Mouse (Mus musculus) neural tube, embryonic 12.5 days (tissue): Measurements from ENCODE around the gene Spag6. TPM values are rescaled to one million over a fixed set of nuclear protein-coding genes. Genes with fewer than 3 reads are reported as not detected.
A peak's percentile ranks its signal among the peaks of the same experiment; 100 is the strongest.

Experiments
- ATAC-seq: fragments of 200-750 bp; cut with Nextera tagmentation; 2 replicates; pipeline ENCODE4 v1.8.0; 2017; ENCODE audit warnings: low read depth, mild to moderate bottlenecking, moderate TSS enrichment, moderate library complexity; ENCODE audit not compliant: low FRiP score
- H3K27ac ChIP-seq: fragments of 300-500 bp; sonication (generic); 2 replicates; pipeline ENCODE4 v1.5.1; 2016
- H3K27me3 ChIP-seq: fragments of 300-500 bp; sonication (generic); replicated peaks from 2 replicates; pipeline ENCODE4 v1.6.1; 2016; ENCODE audit warnings: mild to moderate bottlenecking
- H3K36me3 ChIP-seq: fragments of 300-500 bp; sonication (generic); 2 replicates; pipeline ENCODE4 v1.6.1; 2016; ENCODE audit warnings: mild to moderate bottlenecking
- H3K4me1 ChIP-seq: fragments of 300-500 bp; sonication (generic); 2 replicates; pipeline ENCODE4 v1.6.1; 2016
- H3K4me2 ChIP-seq: fragments of 300-500 bp; sonication (generic); replicated peaks from 2 replicates; pipeline ENCODE4 v1.6.1; 2016; ENCODE audit warnings: mild to moderate bottlenecking
- H3K4me3 ChIP-seq: fragments of 300-500 bp; sonication (generic); 2 replicates; pipeline ENCODE4 v1.5.1; 2016
- H3K9ac ChIP-seq: fragments of 300-500 bp; sonication (generic); 2 replicates; pipeline ENCODE4 v1.6.1; 2016; ENCODE audit warnings: mild to moderate bottlenecking
- H3K9me3 ChIP-seq: fragments of 300-500 bp; sonication (generic); 2 replicates; pipeline ENCODE4 v1.6.1; 2016; ENCODE audit warnings: mild to moderate bottlenecking
- WGBS: fragments of 180-500 bp; shearing (Covaris S2); methylation state at CpG from one replicate; pipeline ENCODE4 v1.1.7; 2016; 5-methylcytosine and 5-hydroxymethylcytosine counted together
- polyA plus RNA-seq: library from polyadenylated mRNA; unstranded; fragments of >200 nt; fragmentation: Nextera tagmentation; extraction: Ambion mirVana; gene quantifications from 2 replicates; pipeline ENCODE4 v1.2.1, GENCODE M21; 2016

The Spag6 gene
- polyA plus RNA-seq, 1 experiment from 2014 or later: 0.13 TPM

GRCm38 (mm10) chr2:18797776-18798175, 103.9 kb downstream of the Spag6 start:
- Histone ChIP-seq H3K4me1 (peaks cover 22% of the 10 kb centered on the region), H3K4me2 (peak overlapping the region; percentile 16; the same call in 1 of the 2 replicates), H3K27me3 (peaks cover 10% of the 10 kb centered on the region; the same call in 1 of the 2 replicates), H3K27ac (no peak overlapping the region), H3K9ac (no peak overlapping the region), H3K4me3 (no peak overlapping the region), H3K9me3 (no peaks in the 10 kb centered on the region), H3K36me3 (no peaks in the 10 kb centered on the region)
- ATAC-seq: no peak
- 12% methylated on average over 8 of the region's 8 CpGs for WGBS

- 9% methylated on average over 17 of the region's 17 CpGs for WGBS
- ATAC-seq: peak; percentile 34
- Histone ChIP-seq H3K9ac (peak overlapping the region; percentile 61), H3K9me3 (no peaks in the 10 kb centered on the region), H3K27me3 (peaks cover 10% of the 10 kb centered on the region; the same call in 1 of the 2 replicates), H3K4me3 (peak overlapping the region; percentile 37), H3K36me3 (no peaks in the 10 kb centered on the region), H3K4me1 (peaks cover 22% of the 10 kb centered on the region), H3K27ac (peak overlapping the region; percentile 75), H3K4me2 (peak overlapping the region; percentile 75)
Observed at GRCm38 (mm10) chr2:18799265-18799965, 105.6 kb downstream of the Spag6 start.

Other genes starting within 250 kb of the Spag6 start
- gene Commd3, start 21.6 kb upstream of the Spag6 start, polyA plus RNA-seq: 186 and 192 TPM in 2 replicates
- 42.1 and 42.6 TPM in 2 replicates for gene Bmi1, start 17.0 kb upstream of the Spag6 start, polyA plus RNA-seq